Mouse (Mus musculus) urinary bladder, postnatal 4 days (tissue): Measurements from ENCODE around the gene Rnaseh2c.

ENCODE experiments used
- DNase-seq, 2 experiments: peaks; one replicate each; pipeline ENCODE4 v3.0.0; 2021 to 2022; ENCODE audit warnings: low spot score in 2 of 2

The Rnaseh2c gene

DNA sequence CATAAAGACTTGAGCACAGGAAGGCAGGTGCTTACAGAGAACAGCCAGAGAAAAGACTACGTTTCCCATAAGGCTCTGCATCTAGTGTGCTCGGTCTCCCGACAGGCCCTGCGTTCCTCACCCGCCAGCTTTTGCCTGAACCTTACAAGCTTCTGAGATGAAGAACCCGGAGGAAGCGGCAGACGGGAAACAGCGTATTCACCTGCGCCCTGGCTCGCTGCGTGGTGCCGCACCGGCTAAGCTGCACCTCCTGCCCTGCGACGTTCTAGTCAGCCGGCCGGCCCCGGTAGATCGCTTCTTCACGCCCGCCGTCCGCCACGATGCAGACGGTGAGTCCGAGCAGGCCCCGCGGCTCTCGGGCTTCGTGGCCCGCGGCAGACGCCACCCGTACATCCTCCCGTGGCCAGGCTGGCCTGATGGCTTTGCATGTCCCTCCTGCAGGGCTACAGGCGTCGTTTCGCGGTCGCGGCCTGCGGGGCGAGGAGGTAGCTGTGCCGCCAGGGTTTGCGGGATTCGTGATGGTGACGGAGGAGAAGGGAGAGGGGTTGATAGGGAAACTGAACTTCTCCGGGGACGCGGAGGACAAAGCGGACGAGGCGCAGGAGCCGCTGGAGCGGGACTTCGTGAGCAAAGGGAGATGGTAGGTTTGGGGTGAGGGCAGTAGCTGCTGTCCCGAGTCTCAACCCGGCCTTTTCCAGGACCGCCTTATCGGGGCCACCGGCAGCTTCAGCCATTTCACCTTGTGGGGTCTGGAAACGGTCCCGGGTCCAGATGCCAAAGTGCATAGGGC is at the start of gene Rnaseh2c:
Gene Rnaseh2c, plus strand, starts transcription at position 122 of the 790 bp plus-strand sequence.
- peak; percentile 54 to 66 for DNase-seq

- DNase-seq = no peak
These were observed 47.9 kb upstream of the Rnaseh2c start for GRCm38 (mm10) chr19:5553802-5554201.

DNA sequence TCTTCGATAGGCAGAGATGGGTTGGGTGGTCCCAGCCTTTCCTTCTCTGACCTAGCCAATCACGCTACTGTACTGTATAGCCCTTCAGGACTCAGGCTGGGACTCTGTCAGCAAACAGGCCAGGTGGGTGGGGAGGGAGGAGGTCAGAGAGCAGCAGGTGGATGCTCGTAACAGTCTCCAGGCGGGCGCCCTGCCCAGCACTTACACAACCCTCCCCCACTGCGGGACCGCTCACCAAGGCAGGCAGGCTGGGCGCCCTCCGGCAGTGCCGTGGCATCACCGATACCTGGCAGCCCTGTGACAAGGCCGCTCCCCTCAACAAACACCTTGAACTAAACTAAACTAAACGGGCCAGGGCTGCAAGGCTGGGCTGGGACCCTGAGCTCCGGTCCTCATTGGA is 47.5 kb upstream of the Rnaseh2c start:
- no peak for DNase-seq

- no peak for DNase-seq
These were observed 43.5 kb upstream of the Rnaseh2c start for GRCm38 (mm10) chr19:5558169-5558568.

- DNase-seq = no peak
These were observed 42.9 kb upstream of the Rnaseh2c start for GRCm38 (mm10) chr19:5558770-5559169.

GRCm38 (mm10) chr19:5559229-5559628 is 42.4 kb upstream of the Rnaseh2c start:
- no peak for DNase-seq

DNA sequence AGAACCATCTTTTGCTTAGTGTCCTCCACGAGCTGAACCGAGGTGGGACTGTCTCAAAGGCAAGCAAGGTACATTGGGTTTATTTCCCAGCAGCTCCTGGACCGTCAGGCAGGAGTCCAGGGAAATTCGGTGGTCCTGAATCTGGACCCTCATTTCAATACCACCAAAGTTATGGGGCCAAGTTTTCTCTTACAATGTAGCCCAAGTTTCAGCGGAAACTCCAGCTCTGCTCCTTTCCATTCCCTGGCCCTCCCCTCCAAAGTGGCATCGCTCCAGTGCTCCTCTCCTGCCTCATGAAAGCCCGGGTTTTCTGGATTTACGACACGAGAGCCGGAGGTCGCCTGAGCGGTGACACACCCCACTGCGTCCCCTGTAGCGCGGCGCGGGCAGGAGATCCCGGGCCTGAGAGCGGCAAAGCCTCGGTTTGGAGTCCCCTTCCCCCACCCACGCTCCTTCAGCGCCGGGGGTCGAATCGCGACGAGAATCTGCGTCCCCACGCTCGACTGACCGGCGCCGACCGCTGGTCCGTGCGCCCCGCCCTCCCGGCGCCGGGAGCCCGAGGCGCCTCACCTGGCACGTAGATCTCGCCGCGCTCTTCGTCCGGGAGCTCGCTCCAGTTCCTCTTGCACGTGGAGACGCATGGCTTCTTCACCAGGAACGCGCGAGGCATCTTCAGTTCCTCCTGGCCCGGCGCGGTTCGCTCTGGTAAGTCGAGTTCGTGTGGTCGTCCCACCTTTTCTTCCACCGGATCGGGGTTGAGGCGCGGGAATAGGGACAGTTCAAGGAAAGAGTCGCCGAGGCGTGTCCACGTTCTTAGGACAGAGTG is 41.8 kb upstream of the Rnaseh2c start:
- no peak for DNase-seq

GRCm38 (mm10) chr19:5560457-5561041 is 41.1 kb upstream of the Rnaseh2c start, which contains the start of gene Ovol1:
TSS of gene Ovol1 (minus strand) at chr19:5560646.
- DNase-seq = peak; percentile 63 to 70

- no peak for DNase-seq
These were observed 40.4 kb upstream of the Rnaseh2c start for GRCm38 (mm10) chr19:5561252-5561790.

GRCm38 (mm10) chr19:5561886-5562285 is 39.8 kb upstream of the Rnaseh2c start:
- no peak for DNase-seq

DNA sequence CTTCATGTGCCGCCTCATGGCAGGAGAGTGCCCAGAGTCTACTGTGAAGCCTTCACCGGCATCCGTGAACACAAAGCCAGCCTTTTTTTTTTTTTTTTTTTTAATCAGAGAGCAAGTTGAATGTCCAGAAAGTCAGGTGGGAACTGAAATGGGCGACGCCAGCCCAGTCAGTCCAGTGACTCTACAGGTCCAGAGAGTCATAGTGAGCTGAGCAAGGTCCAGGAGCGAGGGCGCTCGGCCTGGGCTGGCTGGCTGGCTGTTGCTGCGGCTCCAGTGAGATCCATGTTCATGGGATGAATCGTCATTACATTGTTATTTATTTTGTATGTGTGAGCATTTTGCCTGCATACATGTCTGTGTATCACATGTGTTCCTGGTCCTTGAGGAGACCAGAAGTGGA is 38.9 kb upstream of the Rnaseh2c start:
- DNase-seq = no peak

- DNase-seq = no peak
These were observed 35.4 kb upstream of the Rnaseh2c start for GRCm38 (mm10) chr19:5566316-5566715.

DNA sequence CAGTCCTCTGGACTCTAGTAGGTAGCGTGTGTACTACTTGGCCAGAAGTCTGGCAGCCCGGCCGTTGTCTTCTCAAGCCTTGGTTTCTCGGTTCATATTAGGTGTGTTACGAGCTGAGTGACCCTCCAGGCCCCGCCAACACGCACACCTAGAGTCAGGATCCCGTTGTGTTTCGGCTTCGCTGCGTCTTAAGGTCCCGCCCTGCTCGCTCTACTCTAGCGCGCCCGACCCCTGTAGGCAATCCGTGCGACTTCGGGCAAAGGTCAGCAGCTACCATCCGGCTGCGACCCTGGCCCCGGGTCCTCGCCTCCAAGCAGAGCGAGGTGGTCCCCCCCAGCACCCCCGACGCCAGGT is 34.5 kb upstream of the Rnaseh2c start:
- DNase-seq = no peak

DNA sequence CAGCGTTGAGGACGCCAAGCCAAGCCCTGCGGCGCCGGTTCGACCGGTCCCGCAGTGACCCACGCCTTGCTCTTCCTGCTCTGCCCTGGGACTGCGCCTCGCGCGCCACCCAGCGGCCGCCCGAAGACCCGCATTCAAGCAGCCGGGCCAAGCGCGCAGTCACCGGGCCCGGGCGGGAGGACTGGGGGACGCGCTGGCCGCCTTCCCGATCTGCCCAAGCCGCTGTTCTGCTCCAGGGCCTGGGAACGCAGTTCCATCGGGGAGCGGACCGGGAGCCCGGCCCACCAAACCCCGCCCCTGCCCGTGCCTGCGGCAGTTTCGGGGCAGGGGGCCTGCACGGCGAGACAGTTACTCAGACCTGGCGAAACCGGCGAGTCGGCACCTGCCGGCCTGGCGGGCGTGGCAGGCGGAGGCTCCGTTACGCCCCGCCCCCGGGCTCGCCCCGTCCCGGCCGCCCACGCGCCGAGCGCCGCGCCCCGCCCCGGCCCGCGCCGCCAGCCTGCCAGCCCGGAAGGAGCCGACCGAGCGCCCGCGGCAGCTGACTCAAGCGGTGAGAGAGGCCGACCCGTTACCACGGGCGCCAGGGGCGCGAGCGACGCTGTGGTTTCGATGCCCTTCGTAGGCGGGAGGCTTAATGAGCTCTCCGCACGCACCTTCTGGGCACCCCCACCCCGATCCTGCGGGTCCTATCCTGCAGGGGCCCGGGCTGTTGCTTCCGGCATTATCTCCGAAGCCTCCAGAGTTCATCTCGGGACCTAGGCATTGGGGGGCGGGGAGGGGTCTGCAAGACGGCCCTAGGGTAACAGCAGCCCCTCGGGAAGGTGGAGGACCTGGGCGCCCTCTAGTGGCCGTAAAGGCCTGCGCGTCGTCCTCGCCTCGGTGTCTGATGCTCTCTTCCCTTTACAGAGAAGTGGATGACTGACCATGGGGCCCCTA is 33.9 kb upstream of the Rnaseh2c start, which contains the start of gene Ap5b1:
Gene Ap5b1, plus strand, starts transcription at position 492 of the 936 bp plus-strand sequence.
- peak; percentile 89 to 90 for DNase-seq

- peak; percentile 71 to 84 for DNase-seq
These were observed 33.1 kb upstream of the Rnaseh2c start for GRCm38 (mm10) chr19:5568470-5569140.

- DNase-seq = no peak
These were observed 32.2 kb upstream of the Rnaseh2c start for GRCm38 (mm10) chr19:5569521-5569920.

DNA sequence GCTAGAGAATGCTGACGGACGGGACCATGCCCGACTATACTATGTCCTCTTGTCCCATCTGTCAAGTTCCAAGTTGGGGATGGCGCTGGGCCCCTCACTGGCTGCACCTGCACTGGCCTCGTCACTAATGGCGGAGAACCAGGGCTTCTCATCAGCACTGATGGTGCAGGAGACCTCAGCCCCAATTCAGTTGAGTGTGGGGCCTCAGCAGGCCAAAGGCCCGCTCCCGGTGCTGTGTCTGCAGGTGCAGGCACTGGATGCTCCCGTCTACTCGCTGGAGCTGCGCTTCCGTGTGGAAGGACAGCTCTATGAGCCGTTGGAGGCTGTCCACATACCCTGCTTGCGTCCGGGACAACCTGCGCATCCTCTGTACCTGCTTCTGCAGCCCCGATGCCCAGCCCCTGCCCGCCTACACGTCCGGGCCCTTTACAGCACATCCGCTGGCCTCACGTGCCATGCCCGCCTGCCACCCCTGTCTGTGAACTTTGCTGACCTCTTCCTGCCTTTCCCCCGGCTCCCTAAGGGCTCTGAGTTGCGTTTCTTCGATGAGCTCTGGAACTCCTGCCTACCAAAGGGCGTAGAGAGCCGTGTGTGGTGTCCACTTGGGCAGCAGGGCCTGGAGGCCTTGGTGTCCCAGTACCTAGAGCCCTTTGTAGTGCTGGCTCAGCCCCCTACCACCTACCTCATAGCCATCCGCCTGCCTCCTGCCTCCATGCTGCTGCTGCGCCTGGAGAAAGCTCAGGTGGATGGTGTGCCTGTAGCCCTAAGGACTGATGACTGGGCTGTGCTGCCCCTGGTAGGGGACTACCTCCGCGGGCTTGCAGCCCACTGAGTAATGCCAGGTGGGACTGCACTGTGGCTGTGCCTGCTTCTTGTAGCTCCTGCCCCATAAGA is 31.1 kb upstream of the Rnaseh2c start:
- DNase-seq = no peak

- no peak for DNase-seq
These were observed 29.8 kb upstream of the Rnaseh2c start for GRCm38 (mm10) chr19:5571831-5572230.
